Mouse (Mus musculus) kidney, adult 9 months (tissue): ENCODE data around the gene Ccdc146.
"Not testable (repeated sequence)": the region's sequence is repeated elsewhere in the genome, so short reads cannot be mapped to it uniquely, and the experiment has no call there.

Experiments
- DNase-seq: peaks from one replicate; pipeline ENCODE4 v3.0.0; 2022

The Ccdc146 gene

DNA sequence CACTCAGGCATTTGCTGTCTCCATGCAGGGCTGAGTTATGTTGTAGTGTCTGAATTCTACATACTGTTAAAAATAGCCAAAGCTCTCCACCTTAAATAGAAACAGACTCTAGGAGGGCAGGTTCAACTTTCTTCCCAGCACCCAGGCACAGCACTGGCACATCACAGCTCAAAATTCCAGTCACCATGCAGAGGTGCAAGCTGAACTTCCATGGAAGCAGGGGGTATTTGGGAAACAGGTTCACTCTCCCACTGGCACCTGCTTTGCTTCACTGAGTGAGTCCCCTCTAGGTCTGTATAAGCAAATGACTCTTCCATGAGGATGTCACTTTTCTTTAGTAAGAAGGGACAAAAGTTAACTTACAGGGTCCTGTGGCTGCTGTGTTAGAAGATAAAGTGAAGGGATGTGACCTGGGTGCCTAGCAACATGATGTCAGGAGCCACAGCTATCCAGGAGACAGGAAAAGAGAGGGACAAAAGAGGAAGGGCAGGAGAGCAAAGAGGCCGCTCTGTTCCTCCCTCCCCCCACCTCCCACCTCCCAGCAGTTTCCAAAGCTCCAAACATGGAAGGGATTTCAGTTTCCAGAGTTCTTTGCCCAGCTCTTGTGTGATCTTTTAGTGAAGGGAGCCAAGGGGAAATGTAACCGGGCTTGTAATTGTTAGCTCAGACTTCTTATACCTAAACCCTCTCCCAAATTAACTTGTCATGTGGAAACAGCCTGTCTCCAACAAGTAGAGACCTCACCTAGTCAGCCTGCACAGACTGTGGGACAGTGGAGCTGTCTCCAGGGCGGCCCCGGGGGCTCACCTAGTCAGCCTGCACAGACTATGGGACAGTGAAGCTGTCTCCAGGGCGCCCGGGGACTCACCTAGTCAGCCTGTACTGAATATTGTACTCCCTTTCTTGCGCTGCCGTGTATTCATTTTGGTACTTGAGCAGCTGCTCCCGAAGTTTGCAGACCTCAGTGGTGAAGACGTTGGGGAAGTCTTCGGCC is 94.5 kb downstream of the Ccdc146 start:
- no peak for DNase-seq

DNA sequence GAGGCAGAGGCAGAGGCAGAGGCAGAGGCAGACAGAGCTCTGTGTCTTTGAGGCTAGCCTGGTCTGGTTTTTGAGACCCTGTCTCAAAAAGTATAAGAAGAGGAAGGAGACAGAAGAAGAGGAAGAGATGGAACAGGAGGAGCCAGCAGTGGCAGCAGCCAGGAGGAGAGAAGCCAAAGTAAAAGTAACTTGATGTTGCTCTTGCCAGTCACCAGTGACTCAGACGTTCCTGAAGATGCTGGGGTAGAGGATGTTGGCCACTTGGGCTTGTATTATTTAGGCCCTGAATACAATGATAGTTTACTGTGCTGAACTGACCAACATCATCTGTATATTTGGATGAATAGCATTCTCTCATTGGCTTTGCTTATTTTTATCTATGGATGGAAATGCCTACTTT is 95.9 kb downstream of the Ccdc146 start:
- no peak for DNase-seq

DNA sequence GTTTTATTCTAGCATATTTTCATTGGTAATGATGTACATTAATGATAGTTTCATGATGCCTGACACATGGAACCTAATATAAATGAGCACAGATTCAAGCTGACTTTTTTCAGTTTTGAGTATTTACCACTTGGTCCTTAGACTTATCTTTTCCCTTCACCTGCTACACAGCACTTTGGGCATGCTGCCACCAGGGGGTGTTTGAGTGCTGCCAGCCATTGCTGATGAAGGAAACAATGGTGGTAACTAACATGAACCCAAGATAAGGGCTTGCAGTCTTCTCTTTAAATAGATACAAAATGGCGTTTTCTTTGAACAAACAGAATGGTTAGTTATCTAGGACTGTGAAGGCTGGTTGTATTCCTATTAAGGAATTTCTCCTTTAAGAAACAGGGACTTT is 98.0 kb downstream of the Ccdc146 start:
- DNase-seq, result peak; percentile 77

DNA sequence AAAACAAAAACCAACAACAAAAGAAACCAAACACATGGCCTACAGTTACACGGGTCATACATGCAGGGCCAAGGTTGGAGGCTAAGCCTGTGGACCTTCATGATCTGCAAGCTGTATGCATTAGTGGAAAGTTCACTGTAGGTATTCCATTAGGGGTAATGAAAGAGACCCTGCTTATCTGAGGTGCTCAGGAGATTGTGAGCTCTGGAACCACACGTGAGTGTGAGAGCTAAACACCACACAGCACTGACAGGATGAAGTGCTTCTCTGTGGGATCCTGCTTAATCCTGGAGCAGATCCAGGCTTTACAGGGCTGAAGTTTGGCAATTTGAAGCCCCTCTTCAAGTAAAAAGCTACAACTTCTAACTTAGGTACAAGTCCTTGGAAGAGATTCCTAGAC is 104.3 kb downstream of the Ccdc146 start:
- DNase-seq, result no peak

DNA sequence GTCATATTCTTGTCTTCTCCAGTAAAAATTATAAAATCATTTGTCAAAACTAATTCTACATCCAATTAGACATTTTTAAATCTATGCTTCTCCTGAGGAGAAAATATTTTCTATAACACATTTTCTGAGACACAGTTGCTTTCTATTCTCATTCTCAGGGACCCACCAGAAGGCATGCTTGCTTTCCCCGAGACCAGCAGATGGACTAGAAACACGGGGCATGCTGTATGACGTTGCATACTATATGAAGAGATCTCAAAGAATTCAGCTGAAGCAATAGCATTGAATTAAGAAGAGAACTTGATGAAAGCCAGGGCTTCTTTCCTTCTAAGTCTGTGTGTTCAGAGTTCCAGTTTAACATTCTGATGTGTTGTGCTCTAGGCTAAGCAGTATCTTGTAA is 109.8 kb downstream of the Ccdc146 start:
- DNase-seq, result no peak

DNA sequence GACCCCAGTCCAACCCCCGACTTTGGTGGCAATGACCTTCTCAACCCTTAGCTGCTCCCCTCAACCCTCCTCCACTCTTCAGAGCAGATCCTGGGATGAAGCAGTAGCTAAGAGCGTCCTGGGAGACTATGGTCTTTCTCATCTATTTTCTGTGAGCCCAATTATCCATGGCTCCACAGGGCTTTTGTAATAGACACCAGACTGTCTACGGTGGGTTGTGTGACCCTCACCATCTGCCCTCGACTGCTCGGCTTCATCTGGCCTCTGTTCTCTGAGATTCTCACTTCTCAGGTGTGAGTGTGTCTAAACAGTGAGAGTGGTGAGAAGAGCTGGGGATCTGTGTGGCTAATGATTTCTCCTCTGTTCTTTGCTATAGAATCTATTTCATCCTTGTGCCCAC is 117.3 kb downstream of the Ccdc146 start:
- DNase-seq, result no peak

DNA sequence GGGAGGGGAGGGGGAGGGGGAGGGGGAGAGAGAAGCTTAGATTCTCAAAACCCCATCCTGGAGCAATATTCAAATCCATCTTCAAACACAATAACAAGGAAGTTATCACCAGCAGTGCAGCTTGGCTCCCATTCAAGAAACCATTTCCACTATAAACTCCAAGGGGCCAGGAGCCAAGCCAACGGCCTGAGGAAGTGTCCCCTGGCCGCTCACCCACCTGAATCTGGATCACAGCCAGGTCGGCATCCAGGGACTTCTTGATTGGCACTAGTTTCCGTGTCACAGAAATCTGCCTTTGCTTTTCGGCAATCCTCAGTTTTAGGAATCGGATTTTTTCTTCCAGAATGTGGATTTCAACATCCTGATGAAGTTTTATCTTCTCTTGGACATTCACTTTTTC is 123.5 kb downstream of the Ccdc146 start:
- DNase-seq, result peak; percentile 10

DNA sequence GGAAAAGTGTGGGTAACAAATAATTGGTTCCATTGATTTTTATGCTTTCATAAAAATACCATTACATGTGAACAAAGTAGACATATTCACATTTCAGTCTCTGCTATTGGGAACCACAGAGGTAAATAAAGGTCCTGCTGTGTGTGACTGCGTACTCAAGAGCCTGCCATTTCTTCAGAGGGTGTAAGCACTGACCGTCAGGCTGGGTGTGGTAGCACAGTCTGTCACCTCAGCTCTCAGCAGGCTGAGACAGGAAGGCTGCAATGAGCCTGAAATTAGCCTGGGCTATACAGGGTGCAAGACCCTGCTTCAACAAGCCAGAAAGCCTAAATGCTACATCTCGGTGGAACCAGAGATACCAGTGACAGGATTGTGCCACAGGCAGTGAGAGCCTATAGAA is 124.4 kb downstream of the Ccdc146 start:
- DNase-seq, result no peak

DNA sequence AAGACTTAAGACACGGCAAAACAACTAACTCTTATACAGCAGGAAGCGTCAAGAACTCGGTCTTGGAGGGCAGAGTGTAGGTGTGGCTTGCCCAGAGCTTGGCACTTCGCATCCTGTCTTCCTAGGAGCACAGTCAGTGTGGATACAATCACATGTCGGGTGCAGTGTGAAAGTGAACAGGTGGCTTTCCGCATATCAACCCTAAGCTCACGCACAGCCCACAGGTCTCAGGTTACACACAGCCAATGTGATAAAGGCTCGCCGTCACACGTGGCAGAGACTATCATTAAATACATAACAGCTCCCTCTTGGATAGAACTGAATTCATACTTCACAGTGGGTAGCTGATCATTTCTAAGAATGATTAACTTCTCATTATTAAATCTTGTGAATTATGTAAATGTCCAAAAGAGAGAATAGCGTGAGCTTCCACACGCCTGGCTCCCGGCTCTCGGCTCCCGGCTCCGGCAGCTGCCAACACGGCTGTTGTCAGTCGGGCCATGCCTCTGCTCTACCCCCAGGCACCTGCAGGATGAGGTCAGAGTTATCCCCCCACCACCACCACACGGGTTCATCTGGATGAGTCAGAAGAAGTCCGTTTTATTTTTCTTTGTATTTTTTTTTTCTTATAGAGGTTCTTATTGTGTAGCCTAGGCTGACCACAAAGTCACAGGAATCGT is 125.3 kb downstream of the Ccdc146 start:
- no peak for DNase-seq

DNA sequence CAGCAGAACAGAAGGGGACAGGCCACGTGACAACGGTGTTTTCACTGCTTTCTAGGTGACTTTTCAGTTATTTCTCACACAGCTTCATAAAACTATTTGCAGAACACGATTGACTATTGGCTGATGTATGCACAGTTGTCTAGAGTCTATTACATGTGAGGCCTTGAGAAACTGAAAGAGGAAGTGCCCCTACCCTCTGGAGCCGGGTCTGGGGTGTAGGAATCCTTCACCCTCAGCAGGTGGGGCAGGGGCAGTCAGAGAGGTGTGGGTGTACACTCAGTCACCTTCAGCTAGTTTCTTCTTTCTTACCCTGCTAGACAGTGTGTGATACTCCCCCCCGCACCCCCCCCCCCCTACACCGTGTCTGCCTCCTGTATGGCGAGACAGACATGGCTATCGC is 128.8 kb downstream of the Ccdc146 start:
- no peak for DNase-seq

DNA sequence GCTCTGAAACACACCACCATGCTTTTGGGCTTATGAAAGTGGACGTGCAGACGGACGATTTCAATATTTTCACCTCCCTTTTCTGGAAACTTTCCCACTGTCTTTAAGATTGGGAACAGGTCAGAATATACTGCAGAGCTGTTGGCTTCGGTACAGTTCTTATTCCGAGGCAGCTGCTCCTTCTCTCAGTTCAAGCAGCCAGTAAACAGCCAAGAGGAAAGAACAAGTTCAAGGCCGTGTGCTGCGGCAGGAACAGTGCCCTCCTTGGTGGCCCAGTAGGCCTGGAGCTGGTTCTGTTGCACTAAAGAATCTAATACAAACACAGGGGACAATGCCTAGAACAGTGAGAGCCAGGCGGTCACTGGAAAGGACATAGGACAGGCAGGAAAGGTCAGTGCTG is 133.9 kb downstream of the Ccdc146 start:
- no peak for DNase-seq

DNA sequence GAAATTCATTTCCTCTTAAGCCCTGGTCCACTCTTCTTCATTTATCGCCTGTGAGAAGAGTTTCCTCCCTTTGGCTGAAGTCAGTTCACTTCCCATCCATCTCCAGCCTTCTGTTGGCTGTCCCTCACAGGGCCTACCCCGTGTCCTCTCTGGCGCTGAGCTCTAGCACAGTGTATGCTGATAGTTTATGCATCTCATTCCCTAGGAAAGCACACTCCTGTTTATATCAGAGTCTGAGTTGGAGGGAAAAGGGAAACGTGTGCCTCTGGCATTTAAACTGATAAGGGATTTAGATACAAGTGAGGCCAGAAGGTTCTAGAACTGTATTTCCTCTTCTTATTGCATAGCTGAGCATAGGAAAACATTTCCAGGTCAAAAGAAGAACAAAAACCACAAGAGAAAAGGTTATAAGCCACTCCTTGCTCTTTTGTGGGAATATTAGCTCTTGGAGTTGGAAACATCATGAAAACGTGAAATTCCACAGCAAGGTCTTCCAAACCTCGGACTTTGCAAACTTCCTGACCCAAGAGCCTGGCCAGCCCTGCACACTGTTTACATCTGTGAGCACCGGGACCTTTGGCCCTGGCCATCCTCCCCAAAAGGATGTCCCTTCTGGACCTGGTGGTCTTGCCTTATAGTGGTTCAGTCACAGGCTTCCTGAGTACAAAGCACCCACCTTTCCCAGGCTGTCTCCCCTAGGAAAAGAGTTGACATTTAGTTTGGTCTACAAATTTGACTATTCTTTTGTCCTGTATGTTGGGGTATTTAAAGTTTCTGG is 135.6 kb downstream of the Ccdc146 start:
- DNase-seq, result no peak

DNA sequence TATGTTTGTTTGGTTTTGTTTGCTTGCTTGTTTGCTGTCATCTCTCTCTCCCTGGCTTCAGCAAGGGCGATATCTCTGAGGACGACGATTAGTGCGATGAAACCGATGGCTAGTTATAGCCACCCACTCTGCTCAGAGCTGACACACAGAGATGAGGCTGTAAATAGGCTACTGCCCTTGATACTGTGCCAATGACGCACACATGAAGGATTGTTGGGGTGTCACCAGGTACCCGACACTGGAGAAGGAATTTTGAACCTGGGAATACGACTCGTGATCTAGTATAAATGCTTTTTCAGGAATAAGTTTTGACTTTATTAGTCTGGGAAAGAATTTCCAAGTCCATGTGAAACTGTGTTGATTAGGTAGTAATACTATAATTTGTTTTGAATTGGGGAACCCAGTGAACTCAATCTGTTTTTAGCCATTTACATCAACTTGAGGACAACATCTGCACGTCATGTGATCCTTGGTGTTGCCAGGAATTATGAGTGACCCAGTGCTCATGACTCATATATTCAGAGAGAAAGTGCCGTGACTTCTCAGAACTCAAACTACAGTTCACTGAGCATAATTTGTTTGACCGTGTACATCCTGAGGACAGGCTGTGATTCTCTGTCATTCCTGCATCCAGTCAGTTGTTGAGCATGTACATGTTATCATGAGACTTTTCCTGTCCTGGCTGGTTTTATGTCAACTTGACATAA is 141.0 kb downstream of the Ccdc146 start:
- DNase-seq, result no peak

DNA sequence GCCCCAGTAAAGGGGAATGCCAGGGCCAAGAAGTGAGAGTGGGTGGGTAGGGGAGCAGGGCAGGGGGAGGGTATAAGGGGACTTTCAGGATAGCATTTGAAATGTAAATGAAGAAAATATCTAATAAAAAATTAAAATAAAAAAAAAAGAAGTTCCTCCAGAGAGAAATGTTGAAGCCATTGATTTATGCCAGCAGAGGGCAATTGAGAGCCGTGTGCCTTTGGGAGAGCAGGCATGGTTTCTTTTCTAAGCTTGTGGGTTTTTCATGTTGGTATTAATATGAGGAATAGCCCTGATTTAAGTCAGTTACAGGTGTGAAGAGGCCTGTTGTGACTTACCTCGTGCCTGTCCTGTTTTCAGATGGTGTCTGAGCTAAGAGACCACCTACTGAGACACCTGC is 146.8 kb downstream of the Ccdc146 start:
- not testable (repeated sequence) for DNase-seq

DNA sequence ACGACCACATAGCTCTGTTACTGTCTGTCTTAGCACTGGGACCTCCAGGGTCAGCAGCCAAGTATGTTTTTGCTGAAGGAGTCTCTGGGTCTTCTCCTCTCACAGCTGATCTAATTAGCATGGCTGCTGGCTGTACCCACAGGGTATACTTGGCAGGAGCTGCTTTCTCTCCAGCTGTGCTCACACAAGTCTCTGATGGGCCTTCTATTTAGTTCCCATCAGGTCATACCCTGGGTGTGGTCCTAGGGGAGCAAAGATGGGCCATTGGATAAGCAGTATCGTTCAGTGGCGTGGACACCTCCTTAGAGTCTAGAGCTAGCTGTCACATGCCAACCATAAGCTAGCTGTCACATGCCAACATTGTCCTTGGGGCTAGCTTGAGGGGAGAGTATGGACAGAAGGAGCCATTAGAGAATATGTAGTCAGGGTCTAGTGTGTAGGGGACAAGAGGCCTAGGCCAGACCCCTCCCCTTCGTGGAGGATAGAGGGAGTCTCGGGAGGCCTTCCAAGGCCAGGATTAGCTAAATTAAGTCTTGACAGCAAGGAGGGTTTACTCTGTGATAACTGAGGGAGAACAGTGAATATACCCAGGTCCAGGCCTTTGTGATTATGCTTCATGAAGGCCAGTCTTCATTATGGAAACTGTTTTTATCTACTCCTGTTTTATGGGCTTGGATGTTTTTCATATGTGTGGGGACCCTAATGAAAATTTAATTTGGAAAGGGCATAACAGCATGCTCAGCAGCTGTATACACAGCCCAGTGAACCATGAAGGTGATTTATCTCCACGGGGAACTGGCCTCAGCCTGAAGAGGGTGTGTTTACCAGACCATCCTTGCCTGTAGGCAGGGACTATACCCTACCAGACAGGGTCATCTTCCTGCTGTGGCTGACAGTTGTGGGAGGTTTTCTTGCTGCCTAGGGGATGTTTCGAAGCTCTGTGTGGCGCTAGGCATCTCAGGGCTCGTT is 152.8 kb downstream of the Ccdc146 start:
- no peak for DNase-seq

DNA sequence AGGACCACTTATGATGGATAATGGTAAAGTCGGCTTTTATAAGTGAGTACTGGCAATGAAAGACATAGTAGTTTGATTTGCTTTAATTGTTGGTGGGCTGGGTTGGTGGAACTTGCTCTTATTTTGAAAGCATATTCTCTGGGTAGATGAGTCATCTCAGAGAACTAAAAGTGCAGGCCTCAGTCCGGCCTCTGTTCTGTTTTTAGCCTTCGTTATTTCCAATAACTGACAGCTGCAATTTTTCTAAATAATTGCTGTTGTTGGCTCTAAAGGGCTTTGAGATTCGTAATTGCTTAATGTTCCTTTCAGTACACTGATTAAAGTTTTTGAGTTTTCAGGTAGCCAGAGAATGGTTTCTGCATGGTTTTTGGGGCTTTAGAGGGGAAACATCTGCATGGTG is 153.7 kb downstream of the Ccdc146 start:
- DNase-seq, result no peak

DNA sequence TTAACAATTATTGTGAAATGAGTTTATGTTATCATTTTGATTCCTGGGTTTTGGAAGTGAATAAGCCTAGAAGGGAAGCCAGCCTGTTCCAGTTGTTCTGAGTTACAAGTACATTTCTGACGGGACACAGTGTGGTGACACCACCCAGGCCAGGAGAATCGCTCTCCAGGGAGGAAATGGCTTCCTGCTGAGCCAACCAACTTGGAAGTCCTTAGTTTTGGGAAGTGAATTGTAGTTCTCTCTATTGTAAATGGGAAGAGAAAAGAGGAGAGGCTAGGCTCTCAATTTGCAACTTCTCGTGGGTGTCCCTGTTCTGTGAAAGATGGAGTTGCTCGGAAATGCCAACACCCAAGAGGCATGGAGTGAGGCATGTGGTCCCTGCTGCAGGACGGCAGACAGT is 155.0 kb downstream of the Ccdc146 start:
- DNase-seq, result peak; percentile 10

DNA sequence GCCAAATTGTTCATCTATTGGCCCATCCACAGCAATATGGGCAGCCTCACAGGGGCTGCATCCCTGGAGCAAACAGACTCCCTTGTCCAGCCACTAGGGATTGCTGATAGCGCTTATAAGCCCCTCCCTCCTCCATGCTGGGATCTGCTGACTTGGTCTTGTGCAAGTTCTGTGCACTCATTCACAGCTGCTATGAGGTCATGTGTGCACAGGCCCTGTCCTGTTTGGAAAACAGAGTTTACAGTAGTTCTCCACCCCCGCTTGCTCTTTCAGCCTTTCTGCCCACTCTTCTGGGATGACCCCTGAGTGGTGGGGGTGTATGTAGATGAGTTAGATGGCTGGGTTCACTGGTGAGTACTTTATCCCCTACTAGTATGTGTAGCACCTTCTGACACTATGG is 157.4 kb downstream of the Ccdc146 start:
- DNase-seq, result no peak

DNA sequence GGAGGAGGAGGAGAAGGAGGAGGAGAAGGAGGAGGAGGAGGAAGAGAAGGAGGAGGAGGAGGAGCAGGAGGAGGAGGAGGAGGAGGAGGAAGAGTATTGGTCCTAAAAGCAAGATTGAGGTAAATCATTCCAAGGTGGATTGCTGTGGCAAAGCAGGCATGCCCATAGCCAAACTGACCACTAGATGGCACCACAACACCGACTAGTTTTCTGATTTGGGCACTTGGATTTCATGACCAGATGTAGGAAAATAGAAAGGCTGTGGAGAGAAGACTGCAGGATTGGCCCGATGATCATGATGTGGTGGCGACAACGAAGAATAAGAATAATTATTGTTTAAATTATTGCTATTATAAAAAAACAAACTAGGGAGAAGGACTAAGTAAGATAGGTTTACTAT is 159.4 kb downstream of the Ccdc146 start:
- peak; percentile 81 for DNase-seq

DNA sequence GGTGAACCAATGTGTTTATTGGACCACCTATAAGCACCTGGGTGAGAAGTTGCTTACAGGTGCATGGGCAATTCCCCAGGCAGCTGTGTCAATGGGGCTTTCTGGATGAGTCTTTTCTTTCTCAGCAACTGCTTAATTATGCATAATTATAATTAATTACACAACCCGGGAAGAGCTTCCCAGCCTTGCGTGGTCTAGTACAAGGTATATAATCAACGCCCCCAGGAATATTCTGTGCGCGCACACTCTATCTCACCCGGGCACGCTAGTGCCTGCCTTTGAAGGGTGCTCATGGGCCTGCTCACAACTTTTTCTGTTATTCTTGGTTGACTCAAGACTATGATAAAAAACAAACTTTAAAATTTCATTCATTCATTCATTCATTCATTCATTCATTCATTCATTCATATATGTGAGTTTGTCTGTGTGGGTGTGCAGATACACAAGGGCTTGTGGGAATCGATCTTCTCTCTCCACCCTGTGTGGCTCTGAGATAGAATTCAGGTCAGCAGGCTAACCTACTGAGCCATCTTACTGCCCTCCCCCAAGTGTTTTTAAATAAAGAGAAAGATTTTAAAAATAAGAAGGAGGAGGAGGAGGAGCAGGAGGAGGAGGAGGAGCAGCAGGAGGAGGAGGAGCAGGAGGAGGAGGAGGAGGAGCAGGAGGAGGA is 160.0 kb downstream of the Ccdc146 start:
- no peak for DNase-seq
